Mouse (Mus musculus) forebrain, embryonic 14.5 days (tissue): ENCODE data around the gene Hoxa9. TPM values are rescaled to one million over a fixed set of nuclear protein-coding genes. Genes with fewer than 3 reads are reported as not detected.

Experiments
- ATAC-seq: fragments of 200-750 bp; cut with Nextera tagmentation; 2 replicates; pipeline ENCODE4 v1.8.0; 2017; ENCODE audit warnings: mild to moderate bottlenecking, moderate library complexity
- DNase-seq: peaks from one replicate; pipeline ENCODE4 v3.0.0-alpha.2; 2015; ENCODE audit warnings: low spot score
- H3K27ac ChIP-seq: fragments of 300-500 bp; sonication (generic); 2 replicates; pipeline ENCODE4 v1.5.1; 2014; ENCODE audit warnings: low read depth, mild to moderate bottlenecking, control low read depth, low read length, moderate library complexity
- H3K27me3 ChIP-seq: fragments of 300-500 bp; sonication (generic); replicated peaks from 2 replicates; pipeline ENCODE4 v1.6.1; 2014; ENCODE audit warnings: low read length, control low read depth, mixed read lengths; ENCODE audit not compliant: control insufficient read depth, insufficient read depth
- H3K36me3 ChIP-seq: fragments of 300-500 bp; sonication (generic); 2 replicates; pipeline ENCODE4 v1.6.1; 2014; ENCODE audit warnings: low read length, control low read depth; ENCODE audit not compliant: control insufficient read depth, insufficient read depth
- H3K4me1 ChIP-seq: fragments of 300-500 bp; sonication (generic); 2 replicates; pipeline ENCODE4 v1.6.1; 2014; ENCODE audit warnings: antibody characterized with exemption, low read length, control low read depth; ENCODE audit not compliant: control insufficient read depth, insufficient read depth
- H3K4me2 ChIP-seq: fragments of 300-500 bp; sonication (generic); 2 replicates; pipeline ENCODE4 v1.6.1; 2014; ENCODE audit warnings: mild to moderate bottlenecking, control low read depth, low read length
- H3K4me3 ChIP-seq: fragments of 300-500 bp; sonication (generic); 2 replicates; pipeline ENCODE4 v1.5.1; 2014; ENCODE audit warnings: low read depth, low read length, control low read depth
- H3K9ac ChIP-seq: fragments of 300-500 bp; sonication (generic); 2 replicates; pipeline ENCODE4 v1.6.1; 2014; ENCODE audit warnings: mild to moderate bottlenecking, low read length, control low read depth, moderate library complexity
- H3K9me3 ChIP-seq: fragments of 300-500 bp; sonication (generic); replicated peaks from 2 replicates; pipeline ENCODE4 v1.6.1; 2016; ENCODE audit warnings: low read length, control low read depth, mixed read lengths; ENCODE audit not compliant: control insufficient read depth
- WGBS: fragments of 180-500 bp; shearing (Covaris S2); extraction: QIAGEN DNeasy Blood & Tissue Kit; methylation state at CpG from one replicate; pipeline ENCODE4 v1.1.7; 2014; 5-methylcytosine and 5-hydroxymethylcytosine counted together
- microRNA counts: library from miRNA; unstranded; fragments of <30 nt; microRNA quantifications from one replicate; lab custom pipeline; 2016
- microRNA-seq: library from miRNA; unstranded; fragments of <30 nt; microRNA quantifications from one replicate; pipeline ENCODE4, GENCODE M21; 2016
- polyA plus RNA-seq: library from polyadenylated mRNA; unstranded; fragments of >200 nt; fragmentation: Nextera tagmentation; extraction: Ambion mirVana; gene quantifications from 2 replicates; pipeline ENCODE4 v1.2.1, GENCODE M21; 2014

Gene Hoxa9
- polyA plus RNA-seq, 1 experiment from 2014 or later, result not detected

DNA sequence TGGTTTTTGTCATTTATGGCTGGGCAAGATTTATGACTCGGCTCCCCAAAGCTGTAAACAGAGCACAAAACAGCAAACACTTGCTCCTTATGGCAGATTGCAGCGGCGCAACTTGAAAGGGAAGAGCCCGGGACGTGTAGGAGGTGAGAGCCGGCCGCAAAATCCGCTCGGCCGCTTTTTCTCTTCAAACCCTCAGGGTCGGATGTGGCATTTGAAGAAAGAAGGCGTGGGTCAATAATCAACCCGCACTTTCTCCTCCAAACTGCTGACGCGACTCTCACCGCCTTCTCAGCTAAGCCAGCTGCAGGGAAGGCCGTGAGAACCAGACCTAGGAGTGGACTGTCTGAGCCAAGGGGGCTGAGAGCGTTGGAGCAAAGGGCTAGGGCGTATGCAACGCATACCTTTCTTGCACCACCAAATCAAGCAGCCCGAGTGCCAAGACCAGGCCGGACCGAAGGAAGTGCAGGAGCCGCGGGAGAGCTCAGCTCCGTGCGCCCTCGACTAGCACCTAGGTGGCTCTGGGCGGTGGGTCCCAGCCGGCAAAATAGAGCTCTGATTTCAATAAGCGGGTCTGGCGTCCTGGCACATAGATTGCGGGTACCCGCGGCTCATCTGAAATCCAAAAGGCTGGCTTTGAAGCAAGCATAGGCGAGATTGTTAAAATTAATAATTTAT is 53.7 kb downstream of the Hoxa9 start, which contains the start of gene 5730596B20Rik:
TSS of gene 5730596B20Rik (plus strand) at position 438 of the 675 bp plus-strand sequence.
- ATAC-seq, result no peak
- no peak for DNase-seq
- Histone ChIP-seq H3K9ac (no peak within 1 kb of the TSS), H3K27ac (no peak within 1 kb of the TSS), H3K4me3 (no peak within 1 kb of the TSS), H3K36me3 (no peaks in the 10 kb centered on the region), H3K4me1 (no peaks in the 10 kb centered on the region), H3K4me2 (no peak within 1 kb of the TSS), H3K9me3 (no peaks in the 10 kb centered on the region), H3K27me3 (peaks cover 98% of the 10 kb centered on the region)
- WGBS, result under 1% methylated on average over 36 of the region's 36 CpGs

DNA sequence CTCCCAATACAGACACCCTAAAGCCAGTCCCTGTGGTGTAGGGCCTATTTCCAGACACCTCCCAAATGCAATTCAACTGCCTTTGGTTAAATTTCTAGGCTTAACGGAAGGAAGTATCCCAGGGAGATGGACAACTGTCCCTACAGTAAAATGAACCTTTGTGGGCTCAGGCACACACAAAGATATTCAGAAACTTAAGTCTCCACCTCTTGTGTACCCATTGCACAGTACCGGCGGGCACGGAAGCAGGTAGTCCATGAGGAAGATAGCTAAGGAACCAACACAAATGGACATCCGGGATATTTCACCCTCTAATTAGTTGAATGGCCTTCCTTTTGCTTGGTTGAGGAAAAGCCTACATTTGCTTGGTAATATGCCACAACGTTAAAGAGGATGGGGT is 54.5 kb downstream of the Hoxa9 start:
- H3K9ac ChIP-seq, result no peak overlapping the region
- under 1% methylated on average over 6 of the region's 6 CpGs for WGBS
- no peaks in the 10 kb centered on the region for H3K36me3 ChIP-seq
- peaks cover 98% of the 10 kb centered on the region for H3K27me3 ChIP-seq
- no peak overlapping the region for H3K27ac ChIP-seq
- ATAC-seq, result no peak
- no peaks in the 10 kb centered on the region for H3K4me1 ChIP-seq
- H3K9me3 ChIP-seq, result no peaks in the 10 kb centered on the region
- H3K4me2 ChIP-seq, result no peak overlapping the region
- no peak for DNase-seq
- H3K4me3 ChIP-seq, result no peak overlapping the region

DNA sequence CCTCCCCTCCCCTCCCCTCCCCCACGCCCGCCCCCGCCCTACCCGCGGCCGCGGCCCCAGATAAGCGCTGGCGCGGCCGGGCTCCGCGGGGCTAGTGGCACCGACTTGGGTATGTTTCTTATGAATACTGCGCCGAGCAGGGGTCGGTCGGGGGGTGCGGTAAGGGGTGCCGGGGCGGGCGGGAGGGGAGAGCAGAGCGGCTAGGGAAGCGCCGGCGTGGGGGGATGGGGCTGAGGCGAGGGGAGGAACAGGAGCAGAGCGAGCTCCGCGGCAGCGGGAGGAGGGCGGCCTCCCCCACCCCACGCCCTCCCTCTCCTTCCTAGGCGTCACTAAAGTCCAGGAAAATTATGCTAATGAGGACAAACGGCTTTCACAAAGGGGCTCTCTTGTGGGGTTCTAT is 55.0 kb downstream of the Hoxa9 start:
- Histone ChIP-seq H3K9me3 (no peaks in the 10 kb centered on the region), H3K36me3 (no peaks in the 10 kb centered on the region), H3K27ac (no peak overlapping the region), H3K4me2 (no peak overlapping the region), H3K4me3 (no peak overlapping the region), H3K27me3 (peaks cover 98% of the 10 kb centered on the region), H3K9ac (no peak overlapping the region), H3K4me1 (no peaks in the 10 kb centered on the region)
- WGBS, result 0% methylated on average over 13 of the region's 35 CpGs
- no peak for DNase-seq
- no peak for ATAC-seq

DNA sequence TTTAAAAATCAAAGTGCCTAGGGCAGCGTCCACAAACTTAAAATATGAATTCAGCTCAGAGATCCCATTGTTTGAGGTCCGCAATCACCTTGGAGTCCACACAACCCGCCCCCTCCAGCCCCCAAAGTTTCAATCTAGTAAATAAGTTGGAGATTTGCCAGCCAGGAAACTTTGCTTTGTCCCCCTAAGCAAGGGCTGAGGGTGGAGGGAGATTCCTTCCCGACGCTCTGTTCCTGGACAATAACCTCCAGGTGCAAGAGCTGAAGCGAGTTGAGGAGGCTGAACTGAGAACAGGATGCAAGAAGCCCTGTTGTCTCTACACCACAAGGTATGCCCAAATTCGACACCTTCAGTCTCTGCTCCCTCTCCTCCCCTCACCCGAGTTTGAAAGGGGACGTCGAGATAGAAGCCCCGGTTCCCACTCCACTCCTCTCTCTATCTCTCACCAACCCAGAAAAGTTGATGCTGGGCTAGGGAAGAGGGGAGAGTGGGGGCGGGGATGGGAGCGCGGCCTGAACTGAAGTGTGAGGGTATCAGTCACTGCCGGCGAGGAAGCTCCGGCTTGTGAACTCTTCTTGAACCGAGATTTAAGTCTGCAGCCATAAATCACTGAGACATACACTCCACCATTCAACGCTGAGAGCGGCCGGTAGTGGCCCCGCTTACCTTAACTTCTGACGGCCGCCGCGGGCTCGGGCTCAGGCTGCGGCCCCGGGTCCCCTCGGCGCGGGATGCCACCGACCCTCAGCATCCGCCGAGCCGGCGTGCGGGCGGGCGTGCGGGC is 55.7 kb downstream of the Hoxa9 start:
- H3K9ac ChIP-seq, result no peak overlapping the region
- no peak for ATAC-seq
- no peak overlapping the region for H3K4me2 ChIP-seq
- no peak overlapping the region for H3K4me3 ChIP-seq
- no peaks in the 10 kb centered on the region for H3K4me1 ChIP-seq
- no peak overlapping the region for H3K27ac ChIP-seq
- no peak for DNase-seq
- no peaks in the 10 kb centered on the region for H3K9me3 ChIP-seq
- peaks cover 98% of the 10 kb centered on the region for H3K27me3 ChIP-seq
- H3K36me3 ChIP-seq, result no peaks in the 10 kb centered on the region
- WGBS, result under 1% methylated on average over 28 of the region's 41 CpGs

DNA sequence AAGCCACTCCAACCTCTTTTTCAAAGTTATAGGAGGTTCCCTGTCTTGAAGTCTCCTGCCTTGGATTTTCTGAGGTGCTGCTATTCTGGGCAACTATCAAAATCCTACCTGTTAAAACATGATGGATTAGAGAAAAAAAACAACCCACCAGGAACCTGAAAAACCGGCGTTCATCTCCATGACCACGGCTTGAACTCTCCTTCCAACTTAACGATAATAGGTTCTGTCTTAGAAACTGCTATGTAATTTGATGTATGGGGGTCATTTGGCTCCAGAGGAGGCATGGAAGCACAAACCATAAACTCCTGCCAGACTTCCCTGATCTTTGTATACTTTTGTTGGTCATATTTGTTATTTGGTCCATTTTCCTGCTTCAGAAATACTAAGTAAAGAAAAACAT is 57.2 kb downstream of the Hoxa9 start:
- H3K27ac ChIP-seq, result no peak overlapping the region
- ATAC-seq, result no peak
- no peaks in the 10 kb centered on the region for H3K9me3 ChIP-seq
- no peak overlapping the region for H3K4me3 ChIP-seq
- DNase-seq, result no peak
- no peak overlapping the region for H3K4me2 ChIP-seq
- 3% methylated on average over 4 of the region's 4 CpGs for WGBS
- H3K36me3 ChIP-seq, result no peaks in the 10 kb centered on the region
- H3K27me3 ChIP-seq, result peaks cover 96% of the 10 kb centered on the region
- no peak overlapping the region for H3K9ac ChIP-seq
- H3K4me1 ChIP-seq, result no peaks in the 10 kb centered on the region

MicroRNA genes within 50 kb of the gene (microRNA counts, 519-probe panel; counts per million panel counts)
- microRNA mmu-miR-196b (lab: Ali Mortazavi, UCI), result not detected

Small RNA genes within 50 kb of the gene (microRNA-seq; reads per million reads assigned to microRNA genes)
- 32.3 reads per million, percentile 43 among the genes with 10 or more reads in this experiment for gene Mir196b

Other genes with a start within 250 kb of the Hoxa9 start
- 5.7 and 7.3 TPM in 2 replicates for gene Skap2, start 218.5 kb downstream of the Hoxa9 start, polyA plus RNA-seq
- gene Hoxa1, start 72.8 kb downstream of the Hoxa9 start, polyA plus RNA-seq, result not detected in 2 replicates
- not detected in 2 replicates for gene Hoxa2, start 66.3 kb downstream of the Hoxa9 start, polyA plus RNA-seq
- gene 5730596B20Rik, start 53.6 kb downstream of the Hoxa9 start, polyA plus RNA-seq, result not detected in 2 replicates
- not detected in 2 replicates for gene Hoxa4, start 39.3 kb downstream of the Hoxa9 start, polyA plus RNA-seq
- 0.26 TPM in 1 of 2 replicates, not detected in the other for gene Hoxa5, start 26.5 kb downstream of the Hoxa9 start, polyA plus RNA-seq
- not detected in 2 replicates for gene Hoxa6, start 22.4 kb downstream of the Hoxa9 start, polyA plus RNA-seq
- not detected in 2 replicates for gene Hoxa3, start 17.8 kb downstream of the Hoxa9 start, polyA plus RNA-seq
- gene Gm28308, start 17.8 kb downstream of the Hoxa9 start, polyA plus RNA-seq, result not detected in 2 replicates
- not detected in 2 replicates for gene Hoxa7, start 9.2 kb downstream of the Hoxa9 start, polyA plus RNA-seq
- not detected in 2 replicates for gene Hoxa10, start 9.8 kb upstream of the Hoxa9 start, polyA plus RNA-seq
- not detected in 2 replicates for gene Hoxa11, start 14.7 kb upstream of the Hoxa9 start, polyA plus RNA-seq
- gene Hoxa13, start 29.8 kb upstream of the Hoxa9 start, polyA plus RNA-seq, result not detected in 2 replicates
- gene Evx1, start 82.4 kb upstream of the Hoxa9 start, polyA plus RNA-seq, result not detected in 2 replicates